Mouse (Mus musculus): ENCODE measurements around the gene Ppm1d.

DNA sequence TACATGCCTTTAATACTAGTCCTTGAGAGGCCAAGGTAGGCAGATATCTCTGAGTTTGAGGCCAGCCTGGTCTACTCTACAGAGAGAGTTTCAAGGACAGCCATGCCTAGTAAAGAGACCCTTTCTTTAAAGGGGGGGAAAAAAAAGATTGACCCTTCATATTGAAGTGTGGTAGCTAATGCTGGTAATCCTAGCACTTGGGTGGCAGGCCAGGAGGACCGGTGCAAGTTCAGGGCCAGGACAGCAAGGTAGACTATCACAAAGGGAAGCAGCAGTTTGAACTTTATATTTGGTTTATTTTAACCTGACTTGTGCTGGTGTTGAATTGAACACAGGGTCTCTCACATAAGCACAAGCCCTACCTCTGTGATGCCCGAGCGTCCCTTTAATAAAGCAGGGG lies 2.3 kb downstream of the Ppm1d start:
- TF ChIP-seq POLR2A (IDR thresholded peaks at IDR 0.05; ENCODE audit: borderline replicate concordance, low read depth, low read length): no peak
- no peak for TF ChIP-seq CTCF (IDR thresholded peaks at IDR 0.05; ENCODE audit: low read depth, low read length)
